In genomic region chr4:151328071-151328470, GRCm38 (mm10) we compare ENCODE assay signal across 25 mouse cellular contexts.
DNase-seq lines count a peak whose midpoint lies in the region; ATAC-seq and TF ChIP-seq lines count a peak whose summit lies in the region.
"Had no signal": no experiment of that assay in that cellular context is flagged by ENCODE, and none has a peak within 500 bp of the region (broad histone marks: within the 10 kb centered on the region; RNA-seq: fewer than 3 reads in every experiment).

No protein-coding gene starts in this region.

- no peak overlapping the region for H3K9ac ChIP-seq in hindbrain, postnatal 0 days (replicated peaks; ENCODE audit: low read length)
- no peak overlapping the region for H3K9ac ChIP-seq in midbrain, embryonic 11.5 days (ENCODE audit: low read length)
- no peak overlapping the region for H3K9ac ChIP-seq in midbrain, postnatal 0 days (replicated peaks; ENCODE audit: low read length, poor library complexity, severe bottlenecking)
- H3K9ac ChIP-seq: embryonic facial prominence, embryonic 12.5 days; forebrain, embryonic 13.5 days; forebrain, embryonic 15.5 days; forebrain, postnatal 0 days had no signal

- ATAC-seq in cerebellum, adult (ENCODE audit: insufficient number of reproducible peaks, low FRiP score, low TSS enrichment): no peak
- no peak for ATAC-seq in hindbrain, postnatal 0 days
- no peak for ATAC-seq in midbrain, embryonic 11.5 days (ENCODE audit: low FRiP score)
- ATAC-seq in midbrain, postnatal 0 days (ENCODE audit: low FRiP score): no peak
- ATAC-seq: activated CD4-positive, CD25-positive, alpha-beta regulatory T cell, adult 4 months; CD4-positive, CD25-positive, alpha-beta regulatory T cell, adult 4 months; forebrain, embryonic 13.5 days; forebrain, embryonic 15.5 days; forebrain, postnatal 0 days; Patski had no signal

- TF ChIP-seq CTCF in hindbrain, postnatal 0 days (IDR thresholded peaks at IDR 0.05; ENCODE audit: low read depth): no peak
- no peak for TF ChIP-seq CTCF in midbrain, postnatal 0 days (IDR thresholded peaks at IDR 0.05)

- WGBS in hindbrain, postnatal 0 days: 61% methylated on average over 6 of the region's 6 CpGs
- 80% methylated on average over 6 of the region's 6 CpGs for WGBS in hindbrain, embryonic 10.5 days
- WGBS in midbrain, embryonic 11.5 days: 82% methylated on average over 6 of the region's 6 CpGs
- WGBS in midbrain, postnatal 0 days: 82% methylated on average over 6 of the region's 6 CpGs

- 0 out of 2 replicates have a peak, but pooled peaks cover 4% of the 10 kb centered on the region for H3K4me1 ChIP-seq in hindbrain, postnatal 0 days (ENCODE audit: insufficient read depth, low read length)
- peaks cover 12% of the 10 kb centered on the region for H3K4me1 ChIP-seq in hindbrain, embryonic 10.5 days (replicated peaks)
- H3K4me1 ChIP-seq in midbrain, embryonic 11.5 days (ENCODE audit: control insufficient read depth, insufficient read depth, low read length): peaks cover 7% of the 10 kb centered on the region; the same call in 1 of the 2 replicates
- H3K4me1 ChIP-seq in midbrain, postnatal 0 days (ENCODE audit: insufficient read depth, low read length): no peaks in the 10 kb centered on the region
- H3K4me1 ChIP-seq: embryonic facial prominence, embryonic 10.5 days; embryonic facial prominence, embryonic 12.5 days had no signal

- no peaks in the 10 kb centered on the region for H3K9me3 ChIP-seq in hindbrain, postnatal 0 days (ENCODE audit: low read length)
- no peaks in the 10 kb centered on the region for H3K9me3 ChIP-seq in hindbrain, embryonic 10.5 days
- H3K9me3 ChIP-seq in midbrain, embryonic 11.5 days (ENCODE audit: control insufficient read depth, low read length): no peaks in the 10 kb centered on the region
- no peaks in the 10 kb centered on the region for H3K9me3 ChIP-seq in midbrain, postnatal 0 days (ENCODE audit: low read length)
- H3K9me3 ChIP-seq: embryonic facial prominence, embryonic 10.5 days; embryonic facial prominence, embryonic 12.5 days; forebrain, embryonic 13.5 days; forebrain, embryonic 15.5 days had no signal

- H3K4me2 ChIP-seq in hindbrain, postnatal 0 days (ENCODE audit: low read depth, low read length): no peak overlapping the region
- no peak overlapping the region for H3K4me2 ChIP-seq in midbrain, embryonic 11.5 days
- H3K4me2 ChIP-seq in midbrain, postnatal 0 days (ENCODE audit: low read depth, low read length, poor library complexity, severe bottlenecking): no peak overlapping the region
- H3K4me2 ChIP-seq: embryonic facial prominence, embryonic 12.5 days; forebrain, embryonic 13.5 days; forebrain, embryonic 15.5 days had no signal

- peak; percentile 16 for DNase-seq in cerebellum, adult 9-11 months
- peak; percentile 76 to 82 for DNase-seq in cerebellum, postnatal 14 days
- no peak for DNase-seq in cerebellum, adult 18-20 months
- peak; percentile 31 for DNase-seq in hindbrain, postnatal 0 days (ENCODE audit: low spot score)
- no peak for DNase-seq in hindbrain, embryonic 10.5 days (ENCODE audit: low spot score)
- DNase-seq in midbrain, embryonic 11.5 days (ENCODE audit: low spot score, missing footprints): peak; percentile 70
- no peak for DNase-seq in midbrain, postnatal 0 days (ENCODE audit: low spot score)
- DNase-seq: adrenal gland, adult 8-10 months; adrenal gland, postnatal 14 days; adrenal gland, postnatal 36 days; B cell, adult 2 months; cerebellum, adult 11-12 months; cerebellum, adult 8-10 months; cerebellum, postnatal 36 days; forebrain, postnatal 0 days had no signal

- no peaks in the 10 kb centered on the region for H3K36me3 ChIP-seq in hindbrain, postnatal 0 days (ENCODE audit: insufficient read depth, low read length)
- H3K36me3 ChIP-seq in hindbrain, embryonic 10.5 days: no peaks in the 10 kb centered on the region
- H3K36me3 ChIP-seq in midbrain, embryonic 11.5 days (ENCODE audit: control insufficient read depth, insufficient read depth, low read length): no peaks in the 10 kb centered on the region
- no peaks in the 10 kb centered on the region for H3K36me3 ChIP-seq in midbrain, postnatal 0 days (ENCODE audit: insufficient read depth, low read length)
- H3K36me3 ChIP-seq: embryonic facial prominence, embryonic 10.5 days; embryonic facial prominence, embryonic 12.5 days; forebrain, embryonic 15.5 days; G1E had no signal

- no peak overlapping the region for H3K27ac ChIP-seq in hindbrain, postnatal 0 days
- no peak overlapping the region for H3K27ac ChIP-seq in hindbrain, embryonic 10.5 days
- H3K27ac ChIP-seq in midbrain, embryonic 11.5 days (ENCODE audit: low read depth, low read length): no peak overlapping the region
- no peak overlapping the region for H3K27ac ChIP-seq in midbrain, postnatal 0 days (ENCODE audit: low read depth, low read length)
- H3K27ac ChIP-seq: embryonic facial prominence, embryonic 10.5 days; embryonic facial prominence, embryonic 12.5 days; forebrain, embryonic 13.5 days; forebrain, embryonic 15.5 days had no signal

- H3K27me3 ChIP-seq in hindbrain, postnatal 0 days (ENCODE audit: insufficient read depth, low read length): no peaks in the 10 kb centered on the region
- no peaks in the 10 kb centered on the region for H3K27me3 ChIP-seq in hindbrain, embryonic 10.5 days (ENCODE audit: insufficient read depth, poor library complexity, severe bottlenecking)
- H3K27me3 ChIP-seq in midbrain, embryonic 11.5 days (ENCODE audit: control insufficient read depth, insufficient read depth, low read length): no peaks in the 10 kb centered on the region
- no peaks in the 10 kb centered on the region for H3K27me3 ChIP-seq in midbrain, postnatal 0 days (ENCODE audit: insufficient read depth, low read length)
- H3K27me3 ChIP-seq: CH12.LX; embryonic facial prominence, embryonic 12.5 days; forebrain, embryonic 13.5 days; forebrain, embryonic 15.5 days had no signal

- H3K4me3 ChIP-seq in hindbrain, postnatal 0 days (ENCODE audit: low read length): no peak overlapping the region
- H3K4me3 ChIP-seq in hindbrain, embryonic 10.5 days: no peak overlapping the region
- no peak overlapping the region for H3K4me3 ChIP-seq in midbrain, embryonic 11.5 days (ENCODE audit: low read depth, low read length)
- H3K4me3 ChIP-seq in midbrain, postnatal 0 days (ENCODE audit: low read depth, low read length): no peak overlapping the region
- H3K4me3 ChIP-seq: embryonic facial prominence, embryonic 10.5 days; embryonic facial prominence, embryonic 12.5 days; forebrain, embryonic 13.5 days; forebrain, embryonic 15.5 days had no signal

Comparison
In these comparisons a context has a peak if more than half of its experiments do, and no peak if none do; other contexts are left out.
1. DNase-seq: peak in cerebellum, adult 9-11 months (single experiment), cerebellum, postnatal 14 days (2 of 2), hindbrain, postnatal 0 days (single experiment) and midbrain, embryonic 11.5 days (single experiment); none in cerebellum, adult 18-20 months (0 of 2), hindbrain, embryonic 10.5 days (single experiment) and midbrain, postnatal 0 days (single experiment).